Mouse (Mus musculus): ENCODE measurements around the gene Nme7.

DNA sequence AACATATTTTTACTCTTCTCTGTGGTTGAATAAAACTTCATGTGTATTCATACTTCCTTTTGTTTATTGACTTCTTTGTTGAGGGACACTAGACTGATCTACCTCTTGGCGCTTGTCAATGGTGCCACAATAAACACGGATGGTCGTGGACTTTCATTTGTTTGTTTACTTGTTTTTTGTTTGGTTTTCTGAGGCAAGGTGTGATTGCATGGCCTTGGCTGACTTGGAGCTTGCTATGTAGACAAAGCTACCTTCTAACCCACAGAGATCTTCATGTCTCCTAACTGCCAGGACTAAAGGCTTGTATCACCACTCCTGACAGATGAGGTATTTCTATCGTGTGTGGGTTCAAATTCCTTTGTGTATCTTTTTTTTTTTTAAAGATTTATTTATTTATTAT, 20.3 kb downstream of the Nme7 start:
- TF ChIP-seq CTCF (conservative IDR thresholded peaks at IDR 0.05; ENCODE audit: low read length) (no peak), NANOG (IDR thresholded peaks at IDR 0.05; ENCODE audit: borderline replicate concordance, low read length) (no peak), POU5F1 (IDR thresholded peaks at IDR 0.05; ENCODE audit: borderline replicate concordance, low read length) (no peak)

Measured in E14TG2a.4 (cell line).